Comparison of ENCODE assay signal across 12 mouse cellular contexts in genomic region chr5:63982296-63982695, GRCm38 (mm10). TPM values are rescaled to one million over a fixed set of nuclear protein-coding genes. Genes with fewer than 3 reads are reported as not detected.
A peak's percentile ranks its signal among the peaks of the same experiment; 100 is the strongest.
DNase-seq lines count a peak whose midpoint lies in the region; ATAC-seq lines count a peak whose summit lies in the region.
"Had no signal": no experiment of that assay in that cellular context is flagged by ENCODE, and none has a peak within 500 bp of the region (broad histone marks: within the 10 kb centered on the region; RNA-seq: fewer than 3 reads in every experiment).

No protein-coding gene starts in this region.

- no peaks in the 10 kb centered on the region for H3K9me3 ChIP-seq in heart, embryonic 10.5 days
- no peaks in the 10 kb centered on the region for H3K9me3 ChIP-seq in heart, embryonic 16.5 days (replicated peaks; ENCODE audit: control insufficient read depth, low read length)
- H3K9me3 ChIP-seq in hindbrain, embryonic 16.5 days (ENCODE audit: control insufficient read depth, low read length): no peaks in the 10 kb centered on the region
- H3K9me3 ChIP-seq: embryonic facial prominence, embryonic 15.5 days; midbrain, embryonic 10.5 days had no signal

- H3K4me3 ChIP-seq in heart, embryonic 10.5 days: no peak overlapping the region
- peak overlapping the region; percentile 8; the same call in 1 of the 2 replicates for H3K4me3 ChIP-seq in heart, embryonic 16.5 days (ENCODE audit: low read length)
- H3K4me3 ChIP-seq in hindbrain, embryonic 16.5 days (ENCODE audit: low read length): no peak overlapping the region
- H3K4me3 ChIP-seq: embryonic facial prominence, embryonic 15.5 days; midbrain, embryonic 10.5 days had no signal

- peak; percentile 39 to 50 for DNase-seq in heart, adult 18-20 months
- DNase-seq in heart, embryonic 10.5 days (ENCODE audit: low spot score): no peak
- peak; percentile 40 for DNase-seq in adrenal gland, adult 8-10 months
- DNase-seq in lung, postnatal 14 days: peak; percentile 31
- no peak for DNase-seq in thymus, postnatal 25 days
- no peak for DNase-seq in ovary, postnatal 14 days (ENCODE audit: low spot score)
- DNase-seq: gastrocnemius, postnatal 25 days; thymus, postnatal 14 days had no signal

- H3K9ac ChIP-seq in heart, embryonic 16.5 days (ENCODE audit: low read length): no peak overlapping the region
- H3K9ac ChIP-seq in hindbrain, embryonic 16.5 days (ENCODE audit: low read depth, low read length): no peak overlapping the region
- H3K9ac ChIP-seq: embryonic facial prominence, embryonic 15.5 days had no signal

- no peaks in the 10 kb centered on the region for H3K27me3 ChIP-seq in heart, embryonic 10.5 days (ENCODE audit: insufficient read depth, poor library complexity, severe bottlenecking)
- no peaks in the 10 kb centered on the region for H3K27me3 ChIP-seq in heart, embryonic 16.5 days (ENCODE audit: control insufficient read depth, insufficient read depth, low read length)
- no peaks in the 10 kb centered on the region for H3K27me3 ChIP-seq in hindbrain, embryonic 16.5 days (replicated peaks; ENCODE audit: control insufficient read depth, insufficient read depth, low read length)
- H3K27me3 ChIP-seq: embryonic facial prominence, embryonic 15.5 days had no signal

- no peaks in the 10 kb centered on the region for H3K4me1 ChIP-seq in heart, embryonic 10.5 days
- H3K4me1 ChIP-seq in heart, embryonic 16.5 days (ENCODE audit: control insufficient read depth, insufficient read depth, low read length): peaks cover 7% of the 10 kb centered on the region; the same call in 1 of the 2 replicates
- no peaks in the 10 kb centered on the region for H3K4me1 ChIP-seq in hindbrain, embryonic 16.5 days (ENCODE audit: control insufficient read depth, insufficient read depth, low read depth, low read length)
- H3K4me1 ChIP-seq: embryonic facial prominence, embryonic 15.5 days; midbrain, embryonic 10.5 days had no signal

- H3K36me3 ChIP-seq in heart, embryonic 10.5 days: no peaks in the 10 kb centered on the region
- no peaks in the 10 kb centered on the region for H3K36me3 ChIP-seq in heart, embryonic 16.5 days (ENCODE audit: control insufficient read depth, insufficient read depth)
- H3K36me3 ChIP-seq in hindbrain, embryonic 16.5 days (ENCODE audit: control insufficient read depth, insufficient read depth, low read length): no peaks in the 10 kb centered on the region
- H3K36me3 ChIP-seq: embryonic facial prominence, embryonic 15.5 days; midbrain, embryonic 10.5 days had no signal

- WGBS in heart, embryonic 10.5 days: 51% methylated on average over 11 of the region's 11 CpGs
- WGBS in heart, embryonic 16.5 days: 12% methylated on average over 11 of the region's 11 CpGs
- WGBS in hindbrain, embryonic 16.5 days: 72% methylated on average over 11 of the region's 11 CpGs

- no peak overlapping the region for H3K27ac ChIP-seq in heart, embryonic 10.5 days
- no peak overlapping the region for H3K27ac ChIP-seq in heart, embryonic 16.5 days (ENCODE audit: low read length)
- H3K27ac ChIP-seq in hindbrain, embryonic 16.5 days (ENCODE audit: low read depth, low read length): no peak overlapping the region
- H3K27ac ChIP-seq: embryonic facial prominence, embryonic 15.5 days; midbrain, embryonic 10.5 days had no signal

- H3K4me2 ChIP-seq in heart, embryonic 16.5 days (ENCODE audit: low read depth, low read length): peak overlapping the region; percentile 48
- no peak overlapping the region for H3K4me2 ChIP-seq in hindbrain, embryonic 16.5 days (ENCODE audit: low read length)
- H3K4me2 ChIP-seq: embryonic facial prominence, embryonic 15.5 days had no signal

- no peak; the same call in 1 of the 2 replicates for ATAC-seq in heart, embryonic 16.5 days (replicated peaks; ENCODE audit: extremely low read depth, insufficient read depth, low FRiP score)
- no peak for ATAC-seq in hindbrain, embryonic 16.5 days

RNA-seq across cellular contexts. Expression of gene Rell1, which starts 13.6 kb away (rescaled TPM):
- total RNA-seq in heart, adult 18-20 months (2021): 10 to 100 TPM in 1 of 2 experiments, 1 to 10 TPM in 1; 9.4 to 10.0 TPM
- 8.4 and 11.3 TPM in 2 replicates for polyA plus RNA-seq in heart, embryonic 10.5 days (2016; fragmentation: Nextera tagmentation; extraction: Ambion mirVana)
- total RNA-seq in adrenal gland, adult 8-10 months (2022): 100 to 1,000 TPM in 1 of 4 experiments, 10 to 100 TPM in 3; 49.3 to 101 (median 71.5) TPM
- polyA plus RNA-seq in heart, embryonic 16.5 days (2015; fragmentation: Nextera tagmentation; extraction: Ambion mirVana): 9.4 and 11.0 TPM in 2 replicates
- 8.8 and 9.4 TPM in 2 replicates for polyA plus RNA-seq in hindbrain, embryonic 16.5 days (2015; fragmentation: Nextera tagmentation; extraction: Ambion mirVana)

Comparison
In these comparisons a context has a peak if more than half of its experiments do, and no peak if none do; other contexts are left out.
1. DNase-seq: peak in heart, adult 18-20 months (2 of 2), adrenal gland, adult 8-10 months (single experiment) and lung, postnatal 14 days (single experiment); none in heart, embryonic 10.5 days (single experiment), thymus, postnatal 25 days (single experiment) and ovary, postnatal 14 days (single experiment).